ENCODE assay signal across 14 mouse cellular contexts in the genomic region with DNA sequence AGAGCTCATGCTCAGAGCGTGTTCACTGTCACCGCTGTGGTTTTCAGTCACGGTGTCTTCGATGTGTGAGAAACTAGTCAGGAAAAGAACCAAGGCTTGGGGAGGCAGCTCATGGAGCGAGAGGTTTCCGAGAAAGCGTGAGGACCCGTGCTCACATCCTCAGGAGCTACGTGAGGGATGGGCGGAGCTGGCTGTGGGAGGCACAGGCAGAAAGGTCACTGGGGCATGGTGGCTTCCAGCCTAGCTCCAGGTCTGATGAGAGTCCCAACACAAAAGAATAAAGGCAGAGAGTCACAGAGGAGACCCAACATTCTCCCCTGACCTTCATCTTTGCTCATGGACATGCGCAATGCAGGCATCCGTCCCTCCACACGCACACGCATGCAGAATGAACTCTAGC.
"Had no signal": no experiment of that assay in that cellular context is flagged by ENCODE, and none has a peak within 500 bp of the region (broad histone marks: within the 10 kb centered on the region; RNA-seq: fewer than 3 reads in every experiment).

No protein-coding gene starts in this region.

- ATAC-seq: hindbrain, postnatal 0 days; liver, postnatal 0 days had no signal

- H3K4me1 ChIP-seq: limb, embryonic 12.5 days had no signal

- H3K27ac ChIP-seq: hindbrain, postnatal 0 days; kidney, postnatal 0 days; limb, embryonic 12.5 days; liver, embryonic 13.5 days; lung, embryonic 15.5 days; midbrain, embryonic 13.5 days; neural tube, embryonic 15.5 days had no signal

- H3K4me2 ChIP-seq: limb, embryonic 12.5 days; liver, embryonic 13.5 days; lung, embryonic 15.5 days; midbrain, embryonic 13.5 days; neural tube, embryonic 15.5 days had no signal

- H3K27me3 ChIP-seq: limb, embryonic 12.5 days; liver, embryonic 13.5 days; lung, embryonic 15.5 days; midbrain, embryonic 13.5 days; neural tube, embryonic 15.5 days had no signal

- H3K4me3 ChIP-seq: limb, embryonic 12.5 days; liver, embryonic 13.5 days; lung, embryonic 15.5 days; midbrain, embryonic 13.5 days; myocyte; neural tube, embryonic 15.5 days had no signal

- H3K9ac ChIP-seq: limb, embryonic 12.5 days; liver, embryonic 13.5 days; liver, postnatal 0 days; lung, embryonic 15.5 days; midbrain, embryonic 13.5 days; neural tube, embryonic 15.5 days had no signal

- DNase-seq: layer of hippocampus, adult 9-11 months; liver; liver, embryonic 13.5 days; liver, postnatal 0 days; lung, postnatal 14 days; thymus, adult 18-20 months; thymus, postnatal 14 days had no signal

- H3K9me3 ChIP-seq: limb, embryonic 12.5 days; liver, embryonic 13.5 days; lung, embryonic 15.5 days; midbrain, embryonic 13.5 days; neural tube, embryonic 15.5 days had no signal
